Mouse (Mus musculus): Measurements from ENCODE around the gene Ugt1a6b.

Gene Ugt1a6b

GRCm38 (mm10) chr1:88257681-88258080, 154.6 kb downstream of the Ugt1a6b start:
- no peak overlapping the region for H3K4me3 ChIP-seq (replicated peaks; ENCODE audit: low read length)
- H3K36me3 ChIP-seq (ENCODE audit: insufficient read depth, low read length), result peaks cover 35% of the 10 kb centered on the region
- H3K27me3 ChIP-seq (ENCODE audit: insufficient read depth, low read length), result peaks cover 34% of the 10 kb centered on the region
- peaks cover 17% of the 10 kb centered on the region for H3K4me1 ChIP-seq (replicated peaks; ENCODE audit: low read depth, low read length)
- TF ChIP-seq POU5F1 (IDR thresholded peaks at IDR 0.05; ENCODE audit: borderline replicate concordance, low read length), result 0 out of 2 replicates have a peak, but pooled peaks have one; percentile 22
- TF ChIP-seq NANOG (IDR thresholded peaks at IDR 0.05; ENCODE audit: borderline replicate concordance, low read length), result no peak
- H3K9me3 ChIP-seq (ENCODE audit: low read length), result peaks cover 35% of the 10 kb centered on the region

GRCm38 (mm10) chr1:88258361-88258760, 155.3 kb downstream of the Ugt1a6b start:
- peaks cover 42% of the 10 kb centered on the region for H3K36me3 ChIP-seq (ENCODE audit: insufficient read depth, low read length)
- peaks cover 33% of the 10 kb centered on the region for H3K27me3 ChIP-seq (ENCODE audit: insufficient read depth, low read length)
- no peak for TF ChIP-seq CTCF (conservative IDR thresholded peaks at IDR 0.05; ENCODE audit: low read length)
- H3K4me3 ChIP-seq (replicated peaks; ENCODE audit: low read length), result no peak overlapping the region
- peaks cover 37% of the 10 kb centered on the region for H3K9me3 ChIP-seq (ENCODE audit: low read length)
- peaks cover 24% of the 10 kb centered on the region for H3K4me1 ChIP-seq (replicated peaks; ENCODE audit: low read depth, low read length)

GRCm38 (mm10) chr1:88258881-88259642, 156.0 kb downstream of the Ugt1a6b start:
- Histone ChIP-seq H3K4me3 (replicated peaks; ENCODE audit: low read length) (no peak overlapping the region), H3K27me3 (ENCODE audit: insufficient read depth, low read length) (peaks cover 33% of the 10 kb centered on the region), H3K9me3 (ENCODE audit: low read length) (peaks cover 43% of the 10 kb centered on the region), H3K4me1 (replicated peaks; ENCODE audit: low read depth, low read length) (peaks cover 30% of the 10 kb centered on the region), H3K36me3 (ENCODE audit: insufficient read depth, low read length) (peaks cover 49% of the 10 kb centered on the region)
- TF ChIP-seq CTCF (conservative IDR thresholded peaks at IDR 0.05; ENCODE audit: low read length) (no peak), POU5F1 (IDR thresholded peaks at IDR 0.05; ENCODE audit: borderline replicate concordance, low read length) (no peak), NANOG (IDR thresholded peaks at IDR 0.05; ENCODE audit: borderline replicate concordance, low read length) (no peak)

GRCm38 (mm10) chr1:88259643-88260024, 156.6 kb downstream of the Ugt1a6b start:
- Histone ChIP-seq H3K36me3 (ENCODE audit: insufficient read depth, low read length) (peaks cover 54% of the 10 kb centered on the region), H3K4me1 (replicated peaks; ENCODE audit: low read depth, low read length) (peaks cover 32% of the 10 kb centered on the region), H3K27me3 (ENCODE audit: insufficient read depth, low read length) (peaks cover 32% of the 10 kb centered on the region), H3K4me3 (replicated peaks; ENCODE audit: low read length) (no peak overlapping the region), H3K9me3 (ENCODE audit: low read length) (peaks cover 46% of the 10 kb centered on the region)
- TF ChIP-seq CTCF (conservative IDR thresholded peaks at IDR 0.05; ENCODE audit: low read length), result no peak
- TF ChIP-seq POU5F1 (IDR thresholded peaks at IDR 0.05; ENCODE audit: borderline replicate concordance, low read length), result no peak
- no peak for TF ChIP-seq NANOG (IDR thresholded peaks at IDR 0.05; ENCODE audit: borderline replicate concordance, low read length)

- peaks cover 51% of the 10 kb centered on the region for H3K9me3 ChIP-seq (ENCODE audit: low read length)
- TF ChIP-seq CTCF (conservative IDR thresholded peaks at IDR 0.05; ENCODE audit: low read length) (no peak), NANOG (IDR thresholded peaks at IDR 0.05; ENCODE audit: borderline replicate concordance, low read length) (no peak), POU5F1 (IDR thresholded peaks at IDR 0.05; ENCODE audit: borderline replicate concordance, low read length) (no peak)
- peaks cover 59% of the 10 kb centered on the region for H3K36me3 ChIP-seq (ENCODE audit: insufficient read depth, low read length)
- H3K4me3 ChIP-seq (replicated peaks; ENCODE audit: low read length), result no peak overlapping the region
- peaks cover 37% of the 10 kb centered on the region for H3K4me1 ChIP-seq (replicated peaks; ENCODE audit: low read depth, low read length)
- peaks cover 27% of the 10 kb centered on the region for H3K27me3 ChIP-seq (ENCODE audit: insufficient read depth, low read length)
These were observed 157.1 kb downstream of the Ugt1a6b start for GRCm38 (mm10) chr1:88260114-88260513.

GRCm38 (mm10) chr1:88260604-88261377, 157.7 kb downstream of the Ugt1a6b start:
- Histone ChIP-seq H3K36me3 (ENCODE audit: insufficient read depth, low read length) (peaks cover 66% of the 10 kb centered on the region), H3K4me3 (replicated peaks; ENCODE audit: low read length) (no peak overlapping the region), H3K27me3 (ENCODE audit: insufficient read depth, low read length) (peaks cover 21% of the 10 kb centered on the region), H3K9me3 (ENCODE audit: low read length) (peaks cover 58% of the 10 kb centered on the region), H3K4me1 (replicated peaks; ENCODE audit: low read depth, low read length) (peaks cover 38% of the 10 kb centered on the region)
- no peak for TF ChIP-seq NANOG (IDR thresholded peaks at IDR 0.05; ENCODE audit: borderline replicate concordance, low read length)
- no peak for TF ChIP-seq CTCF (conservative IDR thresholded peaks at IDR 0.05; ENCODE audit: low read length)
- no peak for TF ChIP-seq POU5F1 (IDR thresholded peaks at IDR 0.05; ENCODE audit: borderline replicate concordance, low read length)

- Histone ChIP-seq H3K36me3 (ENCODE audit: insufficient read depth, low read length) (peaks cover 75% of the 10 kb centered on the region), H3K4me1 (replicated peaks; ENCODE audit: low read depth, low read length) (peaks cover 38% of the 10 kb centered on the region), H3K27me3 (ENCODE audit: insufficient read depth, low read length) (peaks cover 13% of the 10 kb centered on the region), H3K4me3 (replicated peaks; ENCODE audit: low read length) (no peak overlapping the region), H3K9me3 (ENCODE audit: low read length) (peaks cover 67% of the 10 kb centered on the region)
- TF ChIP-seq POU5F1 (IDR thresholded peaks at IDR 0.05; ENCODE audit: borderline replicate concordance, low read length) (no peak), NANOG (IDR thresholded peaks at IDR 0.05; ENCODE audit: borderline replicate concordance, low read length) (no peak), CTCF (conservative IDR thresholded peaks at IDR 0.05; ENCODE audit: low read length) (no peak)
These were observed 158.7 kb downstream of the Ugt1a6b start for GRCm38 (mm10) chr1:88261706-88262105.

GRCm38 (mm10) chr1:88262255-88262654, 159.2 kb downstream of the Ugt1a6b start:
- Histone ChIP-seq H3K4me3 (replicated peaks; ENCODE audit: low read length) (no peak overlapping the region), H3K27me3 (ENCODE audit: insufficient read depth, low read length) (peaks cover 11% of the 10 kb centered on the region), H3K9me3 (ENCODE audit: low read length) (peaks cover 71% of the 10 kb centered on the region), H3K36me3 (ENCODE audit: insufficient read depth, low read length) (peaks cover 80% of the 10 kb centered on the region), H3K4me1 (replicated peaks; ENCODE audit: low read depth, low read length) (peaks cover 38% of the 10 kb centered on the region)
- no peak for TF ChIP-seq CTCF (conservative IDR thresholded peaks at IDR 0.05; ENCODE audit: low read length)
- TF ChIP-seq POU5F1 (IDR thresholded peaks at IDR 0.05; ENCODE audit: borderline replicate concordance, low read length), result no peak
- TF ChIP-seq NANOG (IDR thresholded peaks at IDR 0.05; ENCODE audit: borderline replicate concordance, low read length), result no peak

Measured in E14TG2a.4 (cell line).